Mouse (Mus musculus): Measurements from ENCODE around the gene Nfxl1.

The Nfxl1 gene

DNA sequence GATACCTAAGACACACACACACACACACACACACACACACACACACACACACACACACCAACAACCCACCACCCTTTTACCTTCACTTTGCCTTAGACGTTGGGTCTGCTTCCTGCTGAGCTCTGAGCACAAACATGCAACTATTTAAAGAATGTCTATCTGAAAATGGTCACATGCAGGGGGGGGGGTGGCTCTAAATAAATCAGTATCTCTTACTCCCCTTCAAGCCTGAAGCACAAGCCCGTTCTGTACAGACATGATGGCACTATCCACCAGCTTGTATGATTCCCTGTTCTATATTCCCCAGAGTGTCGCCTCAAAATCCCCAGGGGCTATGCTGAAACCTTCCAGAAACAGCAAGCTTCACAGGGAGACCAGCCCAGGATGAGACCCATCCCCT, 57.7 kb downstream of the Nfxl1 start:
- no peak for DNase-seq (ENCODE audit: low spot score)

DNA sequence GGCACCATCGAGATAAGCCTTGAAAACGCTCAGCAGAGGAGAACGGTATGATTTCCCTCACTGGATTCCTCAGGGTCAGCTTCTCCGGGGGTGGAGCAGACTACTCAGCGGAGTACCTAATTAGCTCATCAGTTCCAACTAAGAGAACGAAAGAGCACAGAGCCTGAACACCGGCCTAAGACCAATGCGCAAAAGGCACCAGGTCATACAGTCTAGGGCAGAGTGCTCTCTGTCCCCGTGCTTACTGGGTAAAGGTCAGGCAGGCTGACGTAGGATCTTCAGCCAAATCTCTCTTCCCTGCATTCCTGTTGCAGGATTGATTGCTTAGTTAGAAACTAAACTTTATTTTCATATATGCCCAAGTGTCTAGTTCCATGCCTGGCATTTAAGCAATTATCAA, 61.2 kb downstream of the Nfxl1 start:
- no peak for DNase-seq (ENCODE audit: low spot score)

DNA sequence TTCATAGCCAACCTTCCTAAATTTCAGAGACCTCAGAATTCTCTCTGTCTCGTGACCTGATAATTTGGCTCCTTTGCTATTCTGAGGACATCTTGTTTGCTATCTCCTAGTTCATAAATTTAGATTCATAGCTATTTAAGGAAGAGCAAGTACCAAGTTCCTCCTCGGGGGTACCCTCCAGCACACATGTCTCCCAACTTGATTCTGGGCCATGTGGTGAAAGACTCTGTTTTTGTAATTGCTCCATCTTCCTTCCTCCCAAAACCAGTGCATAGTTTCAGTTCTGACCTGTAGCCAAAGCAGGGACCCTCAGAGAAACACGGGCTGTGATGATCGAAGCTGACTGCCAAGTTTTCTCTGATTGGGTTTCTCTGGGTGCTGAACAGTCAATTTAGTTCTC, 62.7 kb downstream of the Nfxl1 start:
- DNase-seq (ENCODE audit: low spot score), result no peak

DNA sequence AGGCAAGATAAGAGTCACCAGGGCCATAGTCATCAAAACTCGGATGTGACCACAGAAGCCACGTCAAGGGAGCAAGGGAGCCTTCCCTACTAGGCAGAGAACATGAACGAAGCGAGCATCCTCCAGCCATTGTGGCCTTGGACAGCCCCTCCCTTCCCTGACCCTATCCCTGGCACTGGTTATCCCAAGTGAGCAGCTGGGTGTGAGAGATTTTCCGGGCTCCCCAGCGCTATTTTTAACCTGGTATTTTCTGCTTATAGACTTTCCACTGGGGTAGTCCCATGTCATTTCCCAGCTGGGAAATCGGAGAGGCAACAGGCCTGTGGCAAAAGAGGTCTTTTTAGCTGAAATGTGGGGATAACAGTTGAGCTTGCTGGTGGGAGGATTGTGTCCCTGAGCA, 65.6 kb downstream of the Nfxl1 start:
- no peak for DNase-seq (ENCODE audit: low spot score)

DNA sequence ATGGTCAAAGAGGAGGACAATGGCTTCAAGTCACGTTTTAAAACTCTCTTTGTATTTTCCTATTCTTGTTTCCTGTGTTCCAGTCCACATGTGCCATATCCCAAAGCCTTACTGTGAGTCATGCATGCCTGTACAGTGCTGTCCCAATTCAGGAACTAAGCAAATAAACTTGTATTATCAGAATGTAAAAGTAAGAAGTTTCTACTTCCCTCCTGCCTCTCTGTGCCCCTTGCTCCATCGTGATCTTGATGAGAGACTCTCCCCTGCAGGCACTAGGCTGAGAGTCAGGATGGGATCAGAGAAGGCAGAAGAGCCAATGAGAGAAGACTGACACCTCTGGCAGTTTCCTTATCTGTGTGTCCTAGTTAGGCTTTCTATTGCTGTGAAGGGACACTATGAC, 68.3 kb downstream of the Nfxl1 start:
- DNase-seq (ENCODE audit: low spot score), result no peak

DNA sequence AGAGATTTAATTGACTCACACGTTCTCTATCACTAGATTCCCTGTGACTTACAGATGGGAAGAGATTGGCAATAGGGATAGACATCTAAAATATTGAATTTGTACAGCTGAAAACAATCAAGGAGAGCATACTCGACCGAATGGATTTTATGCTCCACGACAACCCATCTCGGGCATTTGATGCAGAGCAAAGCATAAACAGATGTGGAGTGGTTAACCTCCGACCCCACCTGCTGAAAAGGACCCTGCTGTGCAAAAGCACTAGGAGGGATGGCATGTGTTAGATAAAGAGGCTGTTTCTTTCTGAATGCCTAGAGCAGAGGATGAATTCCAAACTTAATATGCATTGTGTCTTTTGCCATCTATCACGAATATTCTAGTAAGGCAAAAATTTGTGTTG, 79.0 kb downstream of the Nfxl1 start:
- no peak for DNase-seq (ENCODE audit: low spot score)

DNA sequence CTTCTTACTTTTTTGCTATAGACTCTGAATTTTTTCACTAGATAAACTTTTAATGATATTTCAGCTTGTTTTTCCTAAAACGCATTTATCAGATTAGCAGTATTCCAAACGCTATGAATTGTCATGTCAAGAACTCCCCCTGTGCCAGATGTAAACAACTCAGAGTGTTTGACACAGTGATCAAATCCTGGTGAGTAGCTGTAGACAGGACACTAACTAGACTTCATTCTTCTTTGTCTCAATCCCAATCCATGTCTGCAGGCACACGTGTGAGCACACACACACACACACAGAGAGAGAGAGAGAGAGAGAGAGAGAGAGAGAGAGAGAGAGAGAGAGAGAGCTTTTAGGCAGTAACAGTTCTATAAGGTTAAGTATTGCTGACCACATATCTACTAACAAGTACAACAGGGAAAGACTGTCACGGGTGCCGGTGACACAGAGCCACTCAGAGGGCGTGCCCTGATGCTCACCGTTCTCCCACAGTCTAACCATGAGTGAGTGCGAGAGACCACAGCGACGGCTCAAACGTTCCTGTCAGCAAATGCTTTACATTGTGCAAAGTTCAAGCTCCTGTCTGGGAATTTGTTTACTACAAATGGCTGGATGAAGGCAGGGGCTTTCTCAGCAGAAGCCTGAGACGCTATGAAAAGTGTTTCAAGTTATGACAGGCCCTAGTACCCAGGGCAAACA, 87.0 kb downstream of the Nfxl1 start:
- no peak for DNase-seq (ENCODE audit: low spot score)

DNA sequence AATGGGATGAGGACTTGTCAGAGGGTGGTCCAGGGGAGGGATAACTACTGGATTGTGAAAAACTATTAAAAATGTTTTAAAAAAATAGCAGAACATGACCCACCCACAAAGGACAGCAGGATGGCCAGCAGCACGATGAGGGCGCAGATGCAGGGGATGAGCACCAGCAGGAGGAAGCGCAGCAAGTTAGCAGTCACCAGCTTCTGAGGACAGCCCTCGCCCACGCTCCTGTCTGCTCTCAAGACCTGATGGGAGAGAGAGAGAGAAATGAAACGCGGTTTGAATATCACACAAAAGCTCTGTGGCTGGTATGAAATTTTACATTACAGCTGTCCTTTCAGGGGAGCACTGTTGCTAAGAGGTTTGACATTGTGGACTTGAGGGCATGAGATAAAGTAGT, 87.7 kb downstream of the Nfxl1 start:
- DNase-seq (ENCODE audit: low spot score), result no peak

DNA sequence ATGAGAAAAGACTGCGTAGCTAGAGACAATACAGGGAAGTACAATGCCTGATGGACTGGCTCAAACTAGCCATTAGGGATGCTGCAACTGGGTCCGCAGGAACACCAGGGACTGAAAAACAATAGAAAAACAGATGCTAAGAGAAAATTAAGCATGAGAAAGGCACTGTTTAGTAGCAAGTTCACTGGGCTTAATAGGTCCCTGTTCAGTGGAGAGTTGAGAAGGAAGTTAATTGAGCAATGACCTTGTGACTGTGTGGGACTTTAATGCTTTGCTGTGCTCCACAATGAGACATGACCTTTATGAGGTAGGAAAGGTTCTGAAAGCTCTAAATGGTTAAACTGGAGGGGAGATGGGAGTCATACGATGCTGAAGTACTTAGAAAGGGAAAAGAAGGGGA, 94.6 kb downstream of the Nfxl1 start:
- no peak for DNase-seq (ENCODE audit: low spot score)

Measured in ovary, adult 18-20 months (tissue).